Mouse (Mus musculus) gastrocnemius, postnatal 14 days (tissue): ENCODE data around the gene Luc7l. TPM values are rescaled to one million over a fixed set of nuclear protein-coding genes. Genes with fewer than 3 reads are reported as not detected.
A peak's percentile ranks its signal among the peaks of the same experiment; 100 is the strongest.
"Not testable (repeated sequence)": the region's sequence is repeated elsewhere in the genome, so short reads cannot be mapped to it uniquely, and the experiment has no call there.

Source experiments
- DNase-seq: peaks from one replicate; pipeline ENCODE4 v3.0.0; 2021; ENCODE audit warnings: mixed read lengths
- intact Hi-C: fragments of 180-260 bp; cut with DNase I; formaldehyde crosslinking; loops from one replicate; pipeline ENCODE4 v1.15.1; 2025; ENCODE audit warnings: low total_unique reads
- total RNA-seq, 2 experiments: library from RNA; stranded (reverse); gene quantifications; 2 replicates each; pipeline ENCODE4 v1.2.3; 2021

Gene Luc7l
- total RNA-seq, 2 experiments from 2014 or later = 14.0 to 15.4 TPM

DNA sequence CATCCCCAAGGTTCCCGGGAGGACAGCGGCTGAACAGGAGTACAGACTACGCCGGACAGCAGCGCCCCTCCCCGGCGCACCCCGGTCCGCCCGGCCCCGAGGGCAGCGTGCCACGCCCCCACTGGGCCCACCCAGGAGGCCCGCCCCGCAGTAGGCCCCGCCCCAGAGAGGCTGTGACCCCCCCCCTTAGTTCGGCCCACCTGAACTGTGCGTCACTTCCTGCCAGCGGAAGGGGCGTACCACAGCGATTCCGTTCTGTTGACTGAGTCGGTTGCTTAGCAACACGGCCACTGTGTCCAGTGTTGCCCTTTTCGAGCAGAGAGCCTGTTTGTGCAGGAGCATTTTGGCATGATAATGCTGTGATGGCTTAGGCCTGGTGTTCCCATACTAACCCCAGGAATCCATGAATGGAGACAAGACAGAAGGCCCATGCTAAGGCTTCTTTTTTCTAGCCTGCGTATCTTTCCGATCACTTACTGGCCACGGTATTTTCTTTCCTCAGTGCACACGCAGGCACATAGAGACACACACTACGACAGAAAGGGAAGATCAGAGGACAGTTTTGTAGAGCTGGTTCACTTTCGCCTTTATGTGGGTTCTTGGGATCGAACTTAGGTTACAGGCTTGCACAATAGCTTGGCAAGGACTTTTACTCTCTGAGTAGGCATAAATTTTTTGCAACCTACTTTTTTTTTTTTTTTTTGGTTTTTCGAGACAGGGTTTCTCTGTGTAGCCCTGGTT, 8.4 kb upstream of the Luc7l start, which contains the start of gene Fam234a:
Gene Fam234a, minus strand, starts transcription at position 142 of the 741 bp plus-strand sequence.
- DNase-seq = peak; percentile 97
- intact Hi-C loops = loop anchor here (10.0 kb wide), 1 partner anchor 109 kb away; the partner anchor contains the start of gene Axin1

- DNase-seq = no peak
- intact Hi-C loops = no loop called here
Observed at GRCm38 (mm10) chr17:26251886-26252538, 684 bp upstream of the Luc7l start.

DNA sequence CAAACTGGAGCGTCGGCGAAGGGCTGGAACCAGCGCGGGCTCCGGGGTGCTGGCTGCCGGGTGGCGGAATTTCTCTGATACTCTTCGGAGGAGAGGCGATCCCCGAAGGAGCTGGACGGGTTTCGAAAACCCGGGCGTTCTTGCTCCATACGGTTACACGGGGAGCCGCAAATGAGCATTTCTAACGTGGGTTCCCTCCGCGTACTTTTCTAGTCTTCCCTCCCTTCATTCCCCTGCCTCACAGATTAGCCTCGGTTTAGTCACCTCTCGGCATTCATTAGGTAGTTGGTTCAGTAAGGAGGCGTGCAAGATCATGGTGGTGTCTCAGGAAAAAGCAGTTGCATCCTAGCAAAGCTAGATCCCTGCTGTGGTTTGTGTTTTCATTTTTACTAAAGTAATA, 703 bp downstream of the Luc7l start:
- intact Hi-C loops = no loop called here
- no peak for DNase-seq

DNA sequence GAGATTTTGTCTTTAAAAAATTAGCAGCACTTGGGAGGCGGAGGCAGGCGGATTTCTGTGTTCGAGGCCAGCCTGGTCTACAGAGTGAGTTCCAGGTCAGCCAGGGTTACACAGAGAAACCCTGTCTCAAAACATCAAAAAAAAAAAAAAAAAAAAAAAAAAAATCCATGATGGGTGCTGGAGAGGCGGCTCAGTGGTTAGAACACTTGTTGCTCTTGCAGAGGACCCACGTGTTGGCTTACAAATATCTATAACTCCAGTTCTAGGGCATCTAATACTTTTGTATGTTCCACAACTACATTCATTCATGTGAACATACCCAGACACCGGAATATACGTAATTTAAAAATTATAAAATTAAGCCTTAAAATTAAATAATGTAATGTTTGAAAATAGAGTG, 2.6 kb downstream of the Luc7l start:
- intact Hi-C loops = no loop called here
- DNase-seq = no peak

GRCm38 (mm10) chr17:26261826-26262225, 9.1 kb downstream of the Luc7l start:
- intact Hi-C loops = no loop called here
- DNase-seq = no peak

- intact Hi-C loops = no loop called here
- DNase-seq = no peak
Observed at GRCm38 (mm10) chr17:26262384-26262783, 9.7 kb downstream of the Luc7l start.

- DNase-seq = no peak
- intact Hi-C loops = no loop called here
Observed at GRCm38 (mm10) chr17:26268851-26269250, 16.2 kb downstream of the Luc7l start.

GRCm38 (mm10) chr17:26269577-26269976, 16.9 kb downstream of the Luc7l start:
- intact Hi-C loops = not testable (repeated sequence)

DNA sequence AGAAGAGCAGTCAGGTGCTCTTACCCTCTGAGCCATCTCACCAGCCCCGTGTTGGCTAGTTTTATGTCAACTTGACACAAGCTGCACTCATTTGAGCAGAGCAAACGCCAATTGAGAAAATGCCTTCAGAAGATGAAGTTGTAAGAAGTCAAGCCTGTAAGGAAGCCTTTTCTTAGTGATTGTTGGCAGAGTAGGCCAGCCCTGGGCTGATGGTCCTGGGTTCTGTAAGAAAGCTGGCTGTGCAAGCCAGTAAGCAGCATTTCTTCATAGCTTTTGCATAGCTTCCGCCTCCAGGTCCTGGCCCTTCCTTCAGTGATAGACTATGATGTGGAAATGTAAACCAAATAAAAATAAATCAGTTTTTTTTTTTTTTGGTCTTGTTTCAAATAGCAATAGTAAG, 19.9 kb downstream of the Luc7l start:
- intact Hi-C loops = no loop called here
- DNase-seq = no peak

More at GRCm38 (mm10) chr17:26269577-26269976, 16.9 kb downstream of the Luc7l start:
- DNase-seq = not testable (repeated sequence)

- no peak for DNase-seq
- intact Hi-C loops = no loop called here
Observed at GRCm38 (mm10) chr17:26275933-26276332, 23.2 kb downstream of the Luc7l start.

DNA sequence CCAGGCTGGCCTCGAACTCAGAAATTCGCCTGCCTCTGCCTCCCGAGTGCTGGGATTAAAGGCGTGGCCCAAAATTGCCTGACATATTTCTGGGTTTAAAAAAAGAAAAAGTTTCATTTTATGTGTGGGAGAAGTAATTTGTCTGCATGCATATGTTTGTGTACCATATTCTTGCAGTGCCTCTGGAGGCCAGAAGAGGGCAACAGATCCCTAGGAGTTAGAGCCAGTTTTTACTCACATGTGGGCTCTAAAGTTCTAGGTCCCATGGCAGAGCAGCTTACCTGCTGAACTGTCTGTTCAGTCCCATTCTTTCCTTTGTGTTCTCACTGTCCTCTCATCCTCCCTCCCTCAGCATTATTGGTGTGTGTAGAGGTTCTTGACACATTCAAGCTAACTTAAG, 24.0 kb downstream of the Luc7l start:
- DNase-seq = no peak
- intact Hi-C loops = no loop called here

- DNase-seq = no peak
- intact Hi-C loops = no loop called here
Observed at GRCm38 (mm10) chr17:26286199-26286955, 33.7 kb downstream of the Luc7l start.

DNA sequence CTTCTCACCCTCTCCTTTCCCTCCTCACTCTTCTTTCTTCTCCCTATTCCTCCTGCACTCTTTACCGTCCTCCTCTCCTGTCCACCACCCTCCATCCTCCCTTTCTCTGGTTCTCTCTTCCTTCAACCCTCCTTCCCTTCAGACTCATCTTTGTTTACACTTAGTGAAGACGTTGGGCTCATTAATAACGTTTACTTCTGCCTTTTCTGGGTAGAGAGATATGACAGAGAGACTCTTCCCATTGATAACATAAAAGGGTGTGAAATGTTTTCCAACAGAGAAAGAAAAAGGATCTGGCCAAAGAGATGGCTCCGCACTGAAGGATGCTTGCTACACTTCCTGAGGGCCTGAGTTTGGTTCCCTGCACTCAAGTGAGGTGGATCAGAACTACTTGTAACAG, 36.8 kb downstream of the Luc7l start:
- intact Hi-C loops = no loop called here
- no peak for DNase-seq

DNA sequence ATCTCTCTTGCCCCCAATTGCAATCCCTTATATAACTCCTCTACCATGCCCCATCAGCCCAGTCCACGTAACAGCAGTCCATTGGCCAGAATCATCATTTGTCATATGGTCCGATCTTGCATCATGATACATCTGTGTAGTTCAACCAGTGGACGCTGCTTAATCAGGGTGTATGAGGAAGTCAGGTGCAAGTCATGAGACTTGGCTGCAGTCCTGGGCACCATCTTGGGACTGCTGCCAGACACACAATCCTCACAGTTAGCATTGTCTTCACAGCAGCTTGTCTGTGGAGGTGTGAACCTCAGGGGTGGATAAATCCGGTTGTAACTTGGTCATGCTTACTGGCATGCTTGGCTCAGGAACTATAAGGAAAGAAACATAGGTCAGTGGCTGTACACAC, 45.6 kb downstream of the Luc7l start:
- intact Hi-C loops, DNase-seq: not testable (repeated sequence)

- DNase-seq = peak; percentile 78
- intact Hi-C loops = loop anchor here (2.0 to 5.0 kb wide), 2 partner anchors 57 to 133 kb away; no protein-coding TSS in a partner anchor
Observed at GRCm38 (mm10) chr17:26314291-26314690, 61.6 kb downstream of the Luc7l start.

GRCm38 (mm10) chr17:26315474-26315873, 62.8 kb downstream of the Luc7l start:
- intact Hi-C loops = loop anchor here (2.0 to 5.0 kb wide), 3 partner anchors 37 to 102 kb away; no protein-coding TSS in a partner anchor
- DNase-seq = no peak

GRCm38 (mm10) chr17:26318441-26318840, 65.7 kb downstream of the Luc7l start:
- intact Hi-C loops = loop anchor here (5.0 kb wide), 2 partner anchors 34 to 99 kb away; no protein-coding TSS in a partner anchor
- DNase-seq = no peak
